Mouse (Mus musculus) large intestine, adult 2 months (tissue): Measurements from ENCODE around the gene Nabp1. TPM values are rescaled to one million over a fixed set of nuclear protein-coding genes. Genes with fewer than 3 reads are reported as not detected.

Experiments used
- DNase-seq: peaks from one replicate; pipeline ENCODE4 v3.0.0-alpha.2; 2012; ENCODE audit warnings: low read depth, low spot score
- WGBS: fragments of 180-500 bp; shearing (Covaris S2); methylation state at CpG from one replicate; pipeline ENCODE4 v1.1.7; 2018; 5-methylcytosine and 5-hydroxymethylcytosine counted together
- polyA plus RNA-seq: library from polyadenylated mRNA; depleted of rRNA; stranded (reverse); fragments of >200 nt; gene quantifications from 2 replicates; pipeline ENCODE4 v1.2.3, GENCODE M21; 2012

Nabp1 gene
- polyA plus RNA-seq, 1 experiment, result 3.2 TPM

DNA sequence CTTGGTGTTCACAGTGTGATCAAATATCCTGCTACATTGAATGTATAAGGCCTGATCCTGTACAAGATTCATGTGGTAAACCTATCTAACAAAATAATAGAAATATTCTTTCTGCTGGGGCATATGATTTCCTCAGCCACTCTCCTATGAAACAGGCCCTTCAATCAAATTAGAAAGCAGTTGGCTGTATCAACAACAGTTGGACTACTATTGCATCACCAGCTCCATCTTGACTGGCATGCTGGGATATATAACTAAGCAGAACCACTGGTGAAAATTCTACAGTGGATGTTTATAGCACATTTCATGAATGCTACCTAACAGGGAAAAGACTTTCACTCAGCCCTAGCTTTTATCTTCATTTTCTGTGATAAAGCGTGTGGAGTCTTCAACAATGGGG is 17.9 kb upstream of the Nabp1 start:
- WGBS, result 93% methylated on average over 1 of the region's 1 CpGs
- no peak for DNase-seq

DNA sequence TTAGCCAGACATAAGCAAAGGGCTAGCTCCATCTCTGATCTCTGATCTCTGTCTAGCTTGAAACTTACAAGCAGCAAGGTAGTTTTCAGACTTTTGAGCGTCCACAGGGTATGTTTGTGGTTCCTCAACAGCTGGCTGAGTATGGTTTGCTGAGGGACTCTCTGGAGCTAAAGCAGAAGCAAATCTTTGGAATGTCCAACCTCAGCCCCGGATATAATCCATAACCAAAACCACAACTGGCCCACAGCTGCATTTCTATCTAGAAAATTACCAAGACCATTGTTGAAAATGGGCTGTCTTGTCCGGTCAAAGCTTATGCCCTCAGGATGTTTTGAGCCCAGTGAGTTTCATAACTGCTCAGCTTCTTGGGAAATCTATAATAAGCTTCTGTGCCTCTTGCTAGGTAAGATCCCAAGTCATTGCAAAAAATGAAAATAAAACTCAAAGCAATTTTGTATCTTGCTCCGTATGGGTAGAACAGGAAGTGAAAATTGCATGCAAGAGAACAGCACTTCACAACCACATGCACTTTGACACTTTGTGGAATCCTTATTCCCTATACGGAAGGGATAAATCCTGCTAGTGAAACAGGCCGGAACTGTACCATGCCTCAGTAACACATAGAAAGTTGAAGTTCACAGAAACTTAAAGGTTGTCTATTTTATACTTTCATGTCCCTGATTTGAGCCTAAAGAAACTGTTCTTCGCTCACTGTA is 15.5 kb upstream of the Nabp1 start:
- WGBS, result 72% methylated on average over 7 of the region's 7 CpGs
- DNase-seq, result no peak

DNA sequence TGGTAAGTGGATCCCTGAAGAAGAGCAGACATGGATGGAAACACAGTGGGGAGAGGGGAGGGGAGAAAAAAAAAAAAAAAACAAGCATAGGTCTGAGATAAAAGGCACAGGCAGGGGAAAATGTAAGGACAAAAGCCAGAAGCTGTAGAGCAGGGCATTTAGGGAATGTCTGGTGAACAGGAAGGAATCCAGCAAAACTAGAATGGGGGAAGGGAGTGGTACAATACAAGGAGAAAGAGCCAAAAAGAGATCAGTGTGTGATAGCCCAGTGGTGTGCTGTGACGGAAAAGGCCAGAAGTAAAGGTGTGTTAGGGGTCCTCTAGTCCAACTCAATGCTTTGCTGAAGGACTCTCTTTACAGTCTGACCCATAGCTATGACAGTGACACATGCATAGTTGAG is 8.1 kb upstream of the Nabp1 start:
- DNase-seq, result no peak
- WGBS, result 80% methylated on average over 1 of the region's 1 CpGs

DNA sequence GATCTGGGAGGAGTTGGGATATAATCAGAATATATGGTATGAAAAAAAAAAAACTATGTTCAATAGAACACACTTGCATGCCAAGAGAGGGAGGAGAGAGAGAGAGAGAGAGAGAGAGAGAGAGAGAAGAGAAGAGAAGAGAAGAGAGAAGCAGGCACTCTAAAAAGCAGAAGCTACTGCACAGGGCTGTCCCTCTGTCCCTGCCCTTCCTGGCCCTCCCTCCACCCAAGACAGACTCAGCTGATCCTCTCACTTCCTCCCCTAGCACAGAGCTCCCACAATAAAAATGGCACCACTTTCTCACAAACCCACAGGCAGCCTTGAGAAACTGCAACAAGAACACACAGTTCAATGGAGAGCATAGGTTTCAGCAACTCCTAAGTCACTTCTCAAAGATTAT is 2.2 kb upstream of the Nabp1 start:
- no peak for DNase-seq

DNA sequence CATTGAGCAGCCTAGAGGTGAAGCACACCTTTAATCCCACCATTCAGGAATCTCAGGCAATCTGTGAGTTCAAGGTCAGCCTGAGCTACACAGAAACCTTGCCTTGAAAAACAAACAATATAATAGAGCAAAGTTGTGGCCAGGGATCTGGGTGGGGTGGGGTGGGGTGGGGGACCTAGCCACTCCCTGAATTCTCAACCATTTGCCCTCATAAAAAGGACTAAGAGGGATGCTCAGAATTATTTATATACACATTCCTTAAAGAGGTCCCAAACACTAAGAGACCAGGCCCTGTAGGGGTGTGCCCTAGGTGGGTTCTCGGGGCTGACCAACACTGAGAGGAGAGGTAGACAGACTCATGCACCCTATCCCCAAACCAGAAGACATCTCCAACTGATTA is 1.5 kb upstream of the Nabp1 start:
- 96% methylated on average over 1 of the region's 1 CpGs for WGBS
- DNase-seq, result no peak

DNA sequence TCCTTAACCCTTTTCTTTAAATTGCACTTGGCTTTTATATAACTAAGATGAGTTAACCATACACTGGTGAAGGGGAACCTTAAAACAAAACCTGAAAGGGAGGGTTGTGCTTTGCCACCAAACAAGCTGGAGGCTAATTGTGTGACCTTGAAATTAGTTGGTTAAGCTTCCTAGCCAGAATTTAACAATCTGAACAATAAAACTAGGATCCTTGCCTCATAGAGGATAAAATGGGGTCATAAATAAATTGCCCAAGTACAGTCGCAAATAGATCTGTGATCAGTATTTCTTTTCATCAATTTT is 753 bp upstream of the Nabp1 start:
- no peak for DNase-seq
- 35% methylated on average over 1 of the region's 1 CpGs for whole genome bisulfite sequencing

DNA sequence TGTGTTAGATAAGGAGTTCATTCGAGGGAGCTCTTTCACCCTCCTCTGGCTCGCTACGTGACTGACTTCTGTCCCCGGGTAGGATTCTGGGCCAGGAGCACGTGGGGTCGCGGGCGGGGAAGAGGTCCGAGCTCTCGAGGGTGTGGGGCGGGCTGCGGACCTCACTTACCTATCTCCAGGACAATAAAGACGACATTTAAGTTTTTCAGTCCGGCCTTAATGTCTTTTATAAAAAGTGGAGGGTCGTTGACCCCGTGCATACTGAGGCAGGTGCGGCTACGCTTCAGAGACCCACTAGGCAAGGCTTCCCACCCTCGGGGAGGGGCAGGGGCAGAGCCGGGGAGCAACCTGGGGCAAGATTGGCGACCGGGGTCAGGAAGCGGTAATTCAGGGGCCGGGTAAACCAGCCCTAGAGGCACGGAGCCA is 556 bp downstream of the Nabp1 start:
- WGBS, result 1% methylated on average over 25 of the region's 25 CpGs
- no peak for DNase-seq

DNA sequence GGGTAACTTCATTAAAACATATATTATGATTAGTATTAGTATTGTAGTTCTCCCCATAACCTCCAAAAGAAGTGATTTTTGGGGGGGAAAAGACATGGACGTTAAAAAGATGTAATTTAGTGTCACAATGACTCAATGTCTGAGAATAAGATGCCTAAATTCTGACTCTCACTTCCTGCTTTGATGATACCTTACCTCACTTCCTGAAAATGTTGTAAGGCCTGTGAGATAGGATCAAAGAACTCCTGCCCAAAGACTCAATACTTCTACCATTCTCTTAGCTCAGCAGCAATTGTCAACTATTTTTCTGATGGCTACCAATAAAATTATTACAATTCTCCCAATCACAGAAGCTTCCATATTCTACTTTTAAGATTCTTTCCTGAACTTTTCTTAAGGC is 1.8 kb downstream of the Nabp1 start:
- WGBS, result 56% methylated on average over 1 of the region's 1 CpGs
- DNase-seq, result no peak

DNA sequence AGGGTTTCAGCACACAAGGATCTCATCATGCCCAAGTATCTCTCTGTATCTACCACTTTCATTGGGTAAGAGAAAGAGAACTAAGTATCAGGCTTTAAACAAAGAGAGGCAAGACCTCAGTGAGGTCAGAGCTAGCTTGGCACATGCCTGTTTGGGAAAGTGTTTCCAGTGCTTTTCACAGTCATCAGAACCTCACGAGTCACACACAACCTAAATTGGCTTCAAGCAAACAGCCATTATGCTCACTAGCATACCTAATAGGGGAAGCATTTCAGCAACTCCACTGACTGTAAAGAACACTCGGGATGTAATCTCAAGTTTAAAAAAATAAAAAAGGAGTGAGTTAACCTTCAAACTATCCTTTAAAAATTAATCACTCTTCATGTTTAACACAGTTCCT is 10.1 kb downstream of the Nabp1 start:
- DNase-seq, result no peak
- whole genome bisulfite sequencing, result 33% methylated on average over 2 of the region's 2 CpGs

DNA sequence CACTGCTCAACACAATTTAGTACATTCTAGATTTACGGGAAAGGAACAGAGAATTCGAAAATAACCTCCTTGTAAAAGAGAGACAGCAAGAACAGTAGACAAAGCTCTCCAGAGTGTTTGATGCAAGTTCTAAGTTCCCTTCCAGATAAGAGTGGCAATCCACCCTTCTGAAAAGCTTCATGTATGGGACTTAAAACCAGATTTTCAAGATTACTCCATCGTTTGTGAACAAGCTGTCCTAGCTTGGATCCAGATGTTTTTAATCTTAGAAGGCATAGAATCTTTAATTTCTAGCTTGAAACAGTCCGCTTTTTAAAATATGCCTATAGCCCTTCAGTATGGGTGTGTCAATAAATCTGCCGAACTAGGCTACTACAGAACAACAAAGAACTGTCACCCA is 11.0 kb downstream of the Nabp1 start:
- 80% methylated on average over 5 of the region's 5 CpGs for WGBS
- no peak for DNase-seq

DNA sequence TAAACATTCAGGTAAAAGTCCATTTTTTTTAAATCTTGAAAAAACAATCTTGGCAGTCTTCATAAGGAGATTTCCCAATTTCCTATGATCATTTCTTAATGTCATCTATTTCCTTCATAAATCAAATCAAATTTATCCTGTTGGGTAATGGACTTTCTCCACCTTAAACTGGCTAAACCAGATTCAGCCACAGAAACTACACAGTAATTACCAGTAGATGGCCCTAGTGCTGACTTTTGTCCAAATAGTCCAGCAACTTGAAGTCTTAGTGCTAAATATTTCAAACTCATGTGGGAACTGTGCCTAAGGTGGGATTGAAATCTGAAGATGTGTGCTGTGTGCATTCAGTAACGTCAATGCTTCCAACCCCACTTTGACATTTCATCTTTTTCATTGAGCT is 11.8 kb downstream of the Nabp1 start:
- 35% methylated on average over 1 of the region's 1 CpGs for WGBS
- no peak for DNase-seq

DNA sequence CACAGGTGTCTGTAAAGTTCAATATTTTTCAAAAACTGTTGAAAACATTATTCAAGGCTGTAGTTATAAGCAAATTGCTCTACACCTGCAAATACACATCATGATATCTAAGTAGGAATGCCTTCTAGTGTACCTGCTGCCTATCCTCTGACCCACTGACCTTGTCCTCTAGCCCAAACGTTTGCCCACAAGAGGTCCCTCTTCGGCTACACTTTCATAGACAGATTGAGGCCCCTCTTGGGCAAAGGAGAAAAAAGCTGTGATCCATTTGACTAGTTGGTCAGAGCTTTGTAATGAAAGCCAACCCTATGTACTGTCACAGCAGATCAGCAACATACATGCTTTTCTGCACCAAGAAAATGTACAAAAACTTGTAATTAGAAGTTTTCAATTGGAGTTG is 12.9 kb downstream of the Nabp1 start:
- 39% methylated on average over 2 of the region's 2 CpGs for WGBS
- no peak for DNase-seq

DNA sequence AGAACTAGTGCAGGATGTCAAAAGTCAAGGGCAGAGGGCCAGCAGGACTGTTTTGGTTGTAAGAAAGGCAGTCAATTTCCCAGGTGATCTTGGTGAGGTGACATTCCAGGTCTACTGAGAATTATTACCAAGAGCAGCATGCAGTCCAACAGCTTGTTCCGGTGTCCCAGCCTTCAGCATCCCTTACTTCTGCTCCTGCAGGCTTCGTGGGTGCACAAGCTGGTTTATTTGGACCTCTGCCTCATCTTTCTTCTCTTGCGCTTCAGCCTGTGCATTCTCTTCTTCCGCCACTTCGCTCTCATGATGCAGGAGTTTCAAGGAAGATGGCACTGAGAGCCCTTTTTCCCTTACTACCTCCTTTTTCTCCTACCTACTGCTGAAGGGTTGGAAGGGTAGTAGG is 15.2 kb downstream of the Nabp1 start:
- DNase-seq, result no peak
- WGBS, result 65% methylated on average over 5 of the region's 5 CpGs

DNA sequence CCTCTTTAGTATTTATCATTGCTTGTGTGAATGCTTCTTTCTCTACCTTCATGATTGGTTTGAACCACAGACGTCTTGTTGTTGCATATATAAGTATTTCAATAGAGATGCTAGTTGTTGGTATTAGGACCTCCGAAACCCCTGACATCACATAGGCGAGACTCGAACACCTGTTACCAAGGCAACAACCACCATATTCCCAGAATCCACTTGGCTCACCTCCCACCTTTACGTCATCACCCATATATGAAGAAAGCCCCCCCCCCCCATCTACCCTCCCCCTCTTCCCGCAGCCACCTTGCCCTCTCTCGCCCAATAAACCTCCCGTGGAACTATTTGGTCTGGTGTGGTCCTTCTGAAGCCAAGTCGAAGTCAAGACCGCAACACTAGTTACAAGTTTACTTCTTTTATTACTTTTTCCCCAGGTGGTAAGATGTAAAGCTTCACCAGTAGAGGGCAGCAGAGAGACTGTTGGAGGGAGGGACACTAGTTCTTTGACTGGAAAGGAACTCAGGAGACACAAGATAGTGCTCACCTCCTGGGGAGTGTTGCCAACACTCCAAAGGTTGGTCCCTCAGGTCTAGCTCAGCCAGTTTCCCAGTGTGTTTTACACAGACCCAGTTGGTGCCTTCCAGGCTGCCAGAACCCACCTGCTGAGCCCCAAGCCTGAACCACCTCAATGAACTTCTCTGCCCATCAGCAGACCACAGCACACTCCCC is 19.3 kb downstream of the Nabp1 start:
- DNase-seq, result peak; percentile 57
- WGBS, result 48% methylated on average over 10 of the region's 10 CpGs

DNA sequence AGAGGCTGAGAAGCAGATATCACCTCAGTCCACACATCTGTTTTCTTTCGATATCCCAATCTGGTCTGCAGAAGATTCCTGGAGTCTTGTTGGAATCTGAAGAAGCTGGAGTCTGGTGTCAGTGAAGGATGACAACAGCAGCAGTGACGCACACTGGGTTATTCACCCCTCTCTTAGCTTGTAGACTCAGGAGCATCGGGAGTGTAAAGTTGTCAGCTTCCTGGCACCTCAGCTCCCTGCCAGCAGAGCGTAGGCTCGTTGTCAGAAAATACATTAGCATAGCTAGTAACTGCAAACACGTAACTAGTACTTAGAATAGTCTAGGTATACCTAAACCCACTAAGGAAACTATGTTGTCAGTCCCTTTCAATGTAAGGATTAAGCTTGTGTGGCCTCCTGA is 20.1 kb downstream of the Nabp1 start:
- 73% methylated on average over 6 of the region's 6 CpGs for WGBS
- no peak for DNase-seq

DNA sequence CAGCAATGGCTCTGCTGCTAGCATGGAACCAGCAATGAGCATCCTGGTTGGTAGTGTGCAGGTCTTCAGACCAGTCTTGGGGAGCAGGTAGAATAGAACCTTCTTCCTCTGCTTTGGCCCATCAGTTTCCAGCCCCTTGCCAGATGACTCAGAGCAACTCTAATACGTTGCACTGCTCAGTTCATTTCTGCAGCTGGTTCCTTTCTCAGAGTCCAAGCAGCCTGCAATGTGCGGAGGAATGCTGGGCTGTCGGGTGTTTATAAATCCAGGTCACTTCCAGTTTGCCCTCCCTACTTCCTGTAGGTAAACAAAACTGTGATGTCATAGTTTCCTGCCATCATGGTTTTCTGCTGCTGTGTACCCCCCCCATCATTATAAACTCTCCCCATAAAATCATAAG is 21.0 kb downstream of the Nabp1 start:
- no peak for DNase-seq
- 30% methylated on average over 3 of the region's 3 CpGs for WGBS

DNA sequence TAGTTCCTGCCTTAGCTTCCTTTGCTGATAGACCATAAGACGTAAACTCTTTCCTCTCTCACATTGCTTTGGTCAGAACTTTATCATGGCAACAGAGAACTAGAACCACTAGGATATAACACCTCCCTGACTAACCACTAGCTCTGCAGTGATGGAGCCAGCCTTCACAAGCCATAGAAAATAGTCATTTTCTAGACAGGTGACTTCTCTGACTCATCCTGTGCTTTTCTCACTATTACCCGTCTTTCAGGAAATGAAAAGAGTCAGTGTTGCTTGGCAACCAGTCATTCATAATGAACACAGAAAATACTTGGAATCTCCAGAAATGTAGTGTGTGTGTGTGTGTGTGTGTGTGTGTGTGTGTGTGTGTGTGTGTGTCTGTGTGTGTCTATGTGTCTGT is 29.4 kb downstream of the Nabp1 start:
- WGBS, result 50% methylated on average over 2 of the region's 2 CpGs
- no peak for DNase-seq

DNA sequence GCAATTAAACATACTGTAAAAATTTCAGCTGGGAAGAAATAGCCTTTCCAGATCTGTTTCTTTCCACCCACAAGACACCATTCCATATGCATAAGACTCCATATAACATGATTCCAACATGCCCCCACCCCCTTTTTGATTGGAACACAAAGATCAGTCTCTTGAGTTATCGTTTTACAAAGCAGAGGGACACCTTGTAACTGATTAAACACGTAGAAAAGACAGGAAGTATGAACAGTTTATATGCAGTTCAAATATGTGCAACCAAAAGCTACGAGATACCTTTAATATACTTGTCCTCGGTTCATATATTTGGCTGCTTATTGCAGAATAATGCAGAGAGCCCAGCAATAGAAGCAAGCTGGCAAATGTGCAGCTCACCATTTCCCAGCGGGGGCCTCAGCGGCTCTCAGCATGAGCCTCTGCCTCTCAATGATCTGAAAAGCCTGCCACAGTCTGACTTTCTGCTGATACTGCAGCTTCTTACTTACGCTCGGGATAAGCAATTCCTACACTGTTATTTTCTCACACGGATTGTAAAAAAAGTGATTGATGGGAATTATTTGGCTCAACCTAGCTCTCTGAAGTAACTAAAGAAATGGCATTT is 32.3 kb downstream of the Nabp1 start:
- 29% methylated on average over 9 of the region's 9 CpGs for WGBS
- DNase-seq, result no peak

DNA sequence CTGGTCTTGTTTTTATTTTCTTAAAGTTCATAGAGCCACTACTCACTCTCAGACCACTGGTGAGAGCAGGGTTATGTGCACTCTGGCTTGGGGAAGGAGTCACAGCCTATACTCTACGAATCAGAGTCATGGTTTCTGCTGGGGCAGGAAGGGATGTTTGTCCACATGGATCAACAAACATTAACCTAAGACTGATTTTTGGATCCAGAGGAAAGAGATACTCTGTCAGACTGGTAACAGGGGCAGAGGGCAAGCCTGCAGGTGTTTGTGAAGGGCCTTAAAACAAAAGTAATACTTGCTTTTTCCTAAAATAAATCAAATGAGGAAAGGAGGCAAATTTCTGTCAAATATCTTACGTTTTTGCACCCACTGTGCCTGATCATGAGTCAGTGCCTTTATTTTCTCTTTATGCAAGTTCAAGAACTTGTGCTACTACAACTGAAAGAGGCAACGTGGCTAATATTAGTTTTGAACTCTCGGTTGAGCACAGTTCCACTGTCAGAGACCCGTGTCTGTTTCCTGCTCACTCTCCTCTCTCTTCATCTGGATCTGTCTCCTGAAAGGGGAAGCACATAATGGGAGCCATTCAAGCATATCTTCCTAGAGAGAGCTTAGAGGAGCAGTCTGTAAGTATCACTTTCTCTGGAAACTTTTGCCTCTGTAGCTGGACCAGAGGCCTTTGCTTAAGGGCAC is 32.9 kb downstream of the Nabp1 start:
- WGBS, result 78% methylated on average over 5 of the region's 5 CpGs
- no peak for DNase-seq

DNA sequence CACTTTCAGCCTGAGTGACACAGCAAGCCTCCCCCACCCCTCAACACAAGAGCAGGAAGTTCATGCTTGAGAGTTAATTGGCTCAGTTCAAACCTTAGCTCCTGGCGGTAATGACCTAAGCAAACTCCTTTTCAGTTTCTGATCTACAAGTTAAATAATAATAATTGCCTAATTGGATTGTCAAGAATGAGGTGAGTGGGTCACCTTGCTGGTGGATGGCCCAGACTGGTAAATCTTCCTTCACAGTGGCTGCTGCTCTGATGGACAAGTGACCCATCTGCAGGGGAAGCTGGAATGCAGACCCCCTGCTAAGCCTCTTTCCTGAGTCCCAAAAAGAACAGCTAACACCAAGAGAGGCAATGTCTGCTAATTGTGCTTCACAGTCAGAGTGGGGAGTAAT is 48.5 kb downstream of the Nabp1 start:
- 20% methylated on average over 1 of the region's 1 CpGs for WGBS
- DNase-seq, result no peak

DNA sequence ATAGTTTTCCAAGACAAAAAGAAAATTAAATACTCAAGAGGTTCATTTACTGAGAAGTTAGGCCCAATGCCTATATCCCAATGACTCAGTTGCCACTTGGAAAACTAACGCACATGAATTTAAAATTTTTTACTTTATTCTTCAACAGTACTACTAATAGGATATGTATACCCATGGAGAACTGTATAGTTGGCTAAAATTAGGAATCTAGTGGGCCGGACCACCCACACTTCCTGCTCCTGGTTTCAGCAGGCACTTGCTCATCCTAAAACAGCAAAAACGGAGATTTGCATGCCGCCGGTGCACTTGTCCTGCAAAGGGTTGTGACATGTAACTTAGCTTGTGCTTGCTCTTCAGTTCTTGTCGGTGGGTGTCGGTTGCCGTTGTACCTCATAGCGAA is 51.9 kb downstream of the Nabp1 start:
- DNase-seq, result no peak
- whole genome bisulfite sequencing, result 96% methylated on average over 9 of the region's 9 CpGs
